Mouse (Mus musculus): ENCODE measurements around the gene Grn.

GRCm38 (mm10) chr11:102421559-102421958, 8.6 kb upstream of the Grn start:
- TF ChIP-seq EP300 (IDR thresholded peaks at IDR 0.05; ENCODE audit: low read depth): no peak
- TF ChIP-seq CTCF (IDR thresholded peaks at IDR 0.05; ENCODE audit: low read depth): peak; percentile 30
